Mouse (Mus musculus) erythroblast, embryonic 14.5 days (primary cell): ENCODE results near the gene Ap1s3. TPM values are rescaled to one million over a fixed set of nuclear protein-coding genes. Genes with fewer than 3 reads are reported as not detected.

Experiments used
- H3K27me3 ChIP-seq: 2 replicates; pipeline ENCODE4 v1.6.1; 2012; ENCODE audit warnings: inconsistent platforms; ENCODE audit not compliant: control insufficient read depth
- H3K36me3 ChIP-seq: 2 replicates; pipeline ENCODE4 v1.6.1; 2012; ENCODE audit warnings: mild to moderate bottlenecking, inconsistent platforms; ENCODE audit not compliant: control insufficient read depth
- H3K4me1 ChIP-seq: 2 replicates; pipeline ENCODE4 v1.6.1; 2012; ENCODE audit warnings: inconsistent platforms; ENCODE audit not compliant: control insufficient read depth
- H3K4me3 ChIP-seq: replicated peaks from 2 replicates; pipeline ENCODE3; 2012; ENCODE audit warnings: moderate library complexity, mild to moderate bottlenecking, inconsistent platforms
- H3K9me3 ChIP-seq: 2 replicates; pipeline ENCODE4 v1.6.1; 2012; ENCODE audit warnings: low read length, inconsistent platforms, mixed read lengths; ENCODE audit not compliant: control insufficient read depth
- GATA1 ChIP-seq: IDR thresholded peaks from 2 replicates; pipeline ENCODE4 v1.6.1; 2012; ENCODE audit warnings: low read length, inconsistent platforms, mixed read lengths
- TAL1 ChIP-seq: IDR thresholded peaks from 3 replicates; pipeline ENCODE4 v1.6.1; 2012; ENCODE audit warnings: low read length, inconsistent platforms, mixed read lengths
- polyA plus RNA-seq: library from polyadenylated mRNA; stranded (reverse); fragments of >175 nt; gene quantifications from 2 replicates; pipeline ENCODE4 v1.2.3, GENCODE M21; 2012

The Ap1s3 gene
- polyA plus RNA-seq, 1 experiment: 0.13 TPM

GRCm38 (mm10) chr1:79643411-79644110, 28.2 kb downstream of the Ap1s3 start:
- Histone ChIP-seq H3K27me3 (no peaks in the 10 kb centered on the region), H3K9me3 (no peaks in the 10 kb centered on the region), H3K4me1 (peaks cover 4% of the 10 kb centered on the region), H3K4me3 (no peak overlapping the region), H3K36me3 (no peaks in the 10 kb centered on the region)
- TF ChIP-seq GATA1: no peak
- TF ChIP-seq TAL1: no peak

- Histone ChIP-seq H3K4me1 (peaks cover 4% of the 10 kb centered on the region), H3K9me3 (no peaks in the 10 kb centered on the region), H3K27me3 (no peaks in the 10 kb centered on the region), H3K4me3 (no peak overlapping the region), H3K36me3 (no peaks in the 10 kb centered on the region)
- no peak for TF ChIP-seq TAL1
- no peak for TF ChIP-seq GATA1
Observed at GRCm38 (mm10) chr1:79642680-79643079, 29.1 kb downstream of the Ap1s3 start.

GRCm38 (mm10) chr1:79641355-79641754, 30.4 kb downstream of the Ap1s3 start:
- peaks cover 4% of the 10 kb centered on the region for H3K4me1 ChIP-seq
- no peaks in the 10 kb centered on the region for H3K9me3 ChIP-seq
- H3K4me3 ChIP-seq: no peak overlapping the region
- H3K36me3 ChIP-seq: no peaks in the 10 kb centered on the region
- TF ChIP-seq GATA1 (no peak), TAL1 (no peak)
- H3K27me3 ChIP-seq: no peaks in the 10 kb centered on the region

- TF ChIP-seq GATA1 (no peak), TAL1 (no peak)
- no peaks in the 10 kb centered on the region for H3K9me3 ChIP-seq
- peaks cover 4% of the 10 kb centered on the region for H3K4me1 ChIP-seq
- H3K4me3 ChIP-seq: no peak overlapping the region
- no peaks in the 10 kb centered on the region for H3K27me3 ChIP-seq
- H3K36me3 ChIP-seq: no peaks in the 10 kb centered on the region
Observed at GRCm38 (mm10) chr1:79640151-79640550, 31.6 kb downstream of the Ap1s3 start.

GRCm38 (mm10) chr1:79639683-79640082, 32.1 kb downstream of the Ap1s3 start:
- H3K4me1 ChIP-seq: peaks cover 4% of the 10 kb centered on the region
- no peaks in the 10 kb centered on the region for H3K9me3 ChIP-seq
- H3K27me3 ChIP-seq: no peaks in the 10 kb centered on the region
- no peak overlapping the region for H3K4me3 ChIP-seq
- H3K36me3 ChIP-seq: no peaks in the 10 kb centered on the region
- TF ChIP-seq TAL1: no peak
- no peak for TF ChIP-seq GATA1

- TF ChIP-seq GATA1: no peak
- no peak for TF ChIP-seq TAL1
- no peak overlapping the region for H3K4me3 ChIP-seq
- H3K27me3 ChIP-seq: no peaks in the 10 kb centered on the region
- H3K36me3 ChIP-seq: no peaks in the 10 kb centered on the region
- H3K4me1 ChIP-seq: peaks cover 4% of the 10 kb centered on the region
- no peaks in the 10 kb centered on the region for H3K9me3 ChIP-seq
Observed at GRCm38 (mm10) chr1:79639107-79639506, 32.7 kb downstream of the Ap1s3 start.

GRCm38 (mm10) chr1:79637768-79638167, 34.0 kb downstream of the Ap1s3 start:
- H3K4me3 ChIP-seq: no peak overlapping the region
- TF ChIP-seq TAL1 (no peak), GATA1 (no peak)

GRCm38 (mm10) chr1:79631521-79631920, 40.3 kb downstream of the Ap1s3 start:
- Histone ChIP-seq H3K4me3 (no peak overlapping the region), H3K27me3 (no peaks in the 10 kb centered on the region), H3K9me3 (no peaks in the 10 kb centered on the region), H3K4me1 (no peaks in the 10 kb centered on the region), H3K36me3 (no peaks in the 10 kb centered on the region)
- TF ChIP-seq TAL1 (no peak), GATA1 (no peak)

More at GRCm38 (mm10) chr1:79637768-79638167, 34.0 kb downstream of the Ap1s3 start:
- no peaks in the 10 kb centered on the region for H3K36me3 ChIP-seq
- no peaks in the 10 kb centered on the region for H3K27me3 ChIP-seq
- H3K9me3 ChIP-seq: no peaks in the 10 kb centered on the region
- H3K4me1 ChIP-seq: peaks cover 4% of the 10 kb centered on the region

GRCm38 (mm10) chr1:79629726-79630125, 42.0 kb downstream of the Ap1s3 start:
- TF ChIP-seq GATA1: no peak
- no peak for TF ChIP-seq TAL1

GRCm38 (mm10) chr1:79626140-79626539, 45.6 kb downstream of the Ap1s3 start:
- Histone ChIP-seq H3K27me3 (no peaks in the 10 kb centered on the region), H3K36me3 (no peaks in the 10 kb centered on the region), H3K4me3 (no peak overlapping the region), H3K4me1 (no peaks in the 10 kb centered on the region), H3K9me3 (no peaks in the 10 kb centered on the region)
- no peak for TF ChIP-seq GATA1
- TF ChIP-seq TAL1: no peak

More at GRCm38 (mm10) chr1:79629726-79630125, 42.0 kb downstream of the Ap1s3 start:
- no peaks in the 10 kb centered on the region for H3K9me3 ChIP-seq
- H3K36me3 ChIP-seq: no peaks in the 10 kb centered on the region
- no peaks in the 10 kb centered on the region for H3K4me1 ChIP-seq
- H3K4me3 ChIP-seq: no peak overlapping the region
- H3K27me3 ChIP-seq: no peaks in the 10 kb centered on the region
